Mouse (Mus musculus) erythroblast, adult 5-6 weeks (primary cell): ENCODE measurements around the gene Tlr13. TPM values are rescaled to one million over a fixed set of nuclear protein-coding genes. Genes with fewer than 3 reads are reported as not detected.
"Not testable (repeated sequence)": the region's sequence is repeated elsewhere in the genome, so short reads cannot be mapped to it uniquely, and the experiment has no call there.

Experiments used
- ATAC-seq: replicated peaks from 2 replicates; pipeline ENCODE4 v1.8.0; 2016; ENCODE audit warnings: moderate number of reproducible peaks, mild to moderate bottlenecking, moderate TSS enrichment, inconsistent platforms; ENCODE audit not compliant: poor library complexity, low FRiP score, severe bottlenecking
- total RNA-seq, 2 experiments: library from RNA; stranded (forward) in 1 of 2; stranded (reverse) in 1 of 2; fragments of 150-400 nt in 1 of 2; fragments of 200-764, 138-1000 nt in 1 of 2; gene quantifications; 2 replicates each; pipeline versions ENCODE4 v1.2.3 to v1.2.4; 2015 to 2017; ENCODE audit warnings: low replicate concordance in 2 of 2

The Tlr13 gene
- total RNA-seq, 2 experiments from 2014 or later: 9.0 to 9.5 TPM

DNA sequence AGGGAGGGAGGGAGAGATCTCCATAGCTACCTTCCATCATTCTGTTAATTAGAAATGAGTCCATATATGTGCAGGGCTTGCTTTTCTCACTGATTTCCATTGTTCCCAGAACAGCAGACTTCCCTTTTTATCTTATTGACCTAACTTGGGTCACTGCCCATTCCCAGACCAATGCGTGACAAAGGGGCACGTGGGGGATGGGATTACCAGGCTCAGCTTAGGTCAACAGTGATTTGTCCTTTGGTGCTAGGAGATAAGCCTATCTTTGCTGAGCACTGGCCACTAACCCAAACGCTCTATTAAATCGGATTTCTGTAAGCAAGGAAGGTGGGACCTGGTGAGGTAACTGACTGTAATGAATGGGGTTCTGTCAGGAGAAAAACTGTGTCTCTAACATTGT, 41.3 kb downstream of the Tlr13 start:
- ATAC-seq: no peak

DNA sequence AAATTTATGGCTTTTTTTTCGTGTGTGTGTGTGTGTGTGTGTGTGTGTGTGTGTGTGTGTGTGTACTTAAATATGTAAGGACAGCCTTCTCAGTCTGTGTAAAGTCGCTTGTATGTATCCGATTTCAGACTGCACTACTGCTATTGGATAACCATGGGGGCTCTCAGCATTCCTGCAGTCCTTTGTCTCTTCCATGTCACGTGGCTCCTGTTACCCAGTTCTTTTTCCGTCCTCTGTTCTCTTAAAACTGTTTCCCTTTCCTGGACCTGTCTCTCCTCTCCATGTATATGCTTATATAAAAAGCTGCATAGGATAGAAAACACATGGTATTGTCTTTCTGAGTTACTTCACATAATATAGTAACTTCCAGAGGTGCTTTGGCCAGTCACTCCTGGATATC, 42.7 kb downstream of the Tlr13 start:
- ATAC-seq: no peak

DNA sequence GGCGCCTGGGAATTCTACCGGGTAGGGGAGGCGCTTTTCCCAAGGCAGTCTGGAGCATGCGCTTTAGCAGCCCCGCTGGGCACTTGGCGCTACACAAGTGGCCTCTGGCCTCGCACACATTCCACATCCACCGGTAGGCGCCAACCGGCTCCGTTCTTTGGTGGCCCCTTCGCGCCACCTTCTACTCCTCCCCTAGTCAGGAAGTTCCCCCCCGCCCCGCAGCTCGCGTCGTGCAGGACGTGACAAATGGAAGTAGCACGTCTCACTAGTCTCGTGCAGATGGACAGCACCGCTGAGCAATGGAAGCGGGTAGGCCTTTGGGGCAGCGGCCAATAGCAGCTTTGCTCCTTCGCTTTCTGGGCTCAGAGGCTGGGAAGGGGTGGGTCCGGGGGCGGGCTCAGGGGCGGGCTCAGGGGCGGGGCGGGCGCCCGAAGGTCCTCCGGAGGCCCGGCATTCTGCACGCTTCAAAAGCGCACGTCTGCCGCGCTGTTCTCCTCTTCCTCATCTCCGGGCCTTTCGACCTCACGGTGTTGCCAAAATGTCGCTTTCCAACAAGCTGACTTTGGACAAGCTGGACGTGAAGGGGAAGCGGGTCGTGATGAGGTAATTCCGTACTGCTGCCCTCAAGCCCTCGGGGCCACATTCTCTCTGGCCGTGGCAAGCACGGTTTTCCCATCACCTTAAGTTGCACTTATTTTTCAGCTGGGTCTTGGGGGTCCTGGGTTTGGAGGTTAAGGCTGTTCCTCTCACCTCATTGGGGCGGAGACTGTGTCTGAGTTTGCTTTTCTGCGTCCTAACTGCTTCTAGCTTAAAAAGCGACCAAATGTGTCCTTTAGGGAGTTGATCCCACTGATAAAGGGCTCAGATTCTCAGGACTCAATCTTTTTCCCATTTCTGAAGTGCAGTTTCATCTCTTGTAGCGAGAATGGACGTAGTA, 44.0 kb downstream of the Tlr13 start, which contains the start of gene Pgk1:
TSS of gene Pgk1 (plus strand) at position 388 of the 937 bp plus-strand sequence.
- ATAC-seq: peak; percentile 100

GRCm38 (mm10) chrX:106187737-106188136, 44.7 kb downstream of the Tlr13 start:
- no peak for ATAC-seq

GRCm38 (mm10) chrX:106189356-106189755, 46.4 kb downstream of the Tlr13 start:
- ATAC-seq: no peak

DNA sequence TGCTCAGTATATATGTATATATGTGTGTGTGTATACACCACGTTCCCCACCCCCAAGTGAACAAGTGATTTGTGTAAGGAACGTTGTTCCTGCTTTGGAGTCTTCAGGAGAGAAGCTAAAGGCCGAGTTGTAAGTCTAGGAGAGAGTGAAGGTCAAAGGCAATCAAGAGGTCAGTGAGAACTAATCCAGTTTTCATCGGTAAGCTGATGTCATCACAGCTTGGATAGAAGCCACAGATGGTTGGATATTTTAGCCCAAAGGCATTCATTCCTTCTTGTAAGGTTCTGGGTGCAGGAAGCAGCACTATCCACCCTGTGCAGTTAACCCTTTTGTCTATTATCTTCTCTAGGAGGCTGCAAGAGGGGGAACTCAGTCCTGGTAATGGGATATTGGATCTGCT, 47.1 kb downstream of the Tlr13 start:
- no peak for ATAC-seq

DNA sequence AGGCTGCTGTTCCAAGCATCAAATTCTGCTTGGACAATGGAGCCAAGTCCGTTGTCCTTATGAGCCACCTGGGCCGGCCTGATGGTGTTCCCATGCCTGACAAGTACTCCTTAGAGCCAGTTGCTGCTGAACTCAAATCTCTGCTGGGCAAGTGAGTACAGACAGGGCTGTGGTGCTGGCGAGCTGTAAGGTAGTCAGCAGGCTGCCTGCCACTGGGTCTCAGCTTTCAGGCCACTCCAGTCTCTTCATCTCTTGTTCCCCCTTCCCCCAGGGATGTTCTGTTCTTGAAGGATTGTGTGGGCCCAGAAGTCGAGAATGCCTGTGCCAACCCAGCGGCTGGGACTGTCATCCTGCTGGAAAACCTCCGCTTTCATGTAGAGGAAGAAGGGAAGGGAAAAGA, 51.4 kb downstream of the Tlr13 start:
- not testable (repeated sequence) for ATAC-seq

- ATAC-seq: no peak
These were observed 54.3 kb downstream of the Tlr13 start for GRCm38 (mm10) chrX:106197308-106197707.

DNA sequence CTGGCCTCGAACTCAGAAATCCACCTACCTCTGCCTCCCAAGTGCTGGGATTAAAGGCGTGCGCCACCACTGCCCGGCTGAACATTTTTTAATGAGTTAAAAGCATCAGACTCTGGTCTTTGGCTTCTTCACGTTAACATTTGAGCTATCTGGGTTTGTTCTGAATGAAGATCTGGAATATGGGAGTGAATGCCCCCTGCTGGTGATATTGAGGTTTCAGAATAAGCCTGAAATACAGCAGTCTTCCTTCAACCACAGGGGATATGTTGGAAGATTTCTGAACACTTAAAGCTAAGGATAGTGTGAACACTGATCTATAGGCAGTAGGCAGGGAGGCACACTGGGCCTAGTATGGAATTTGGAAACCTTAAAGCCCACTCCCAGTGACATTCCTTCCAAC, 55.9 kb downstream of the Tlr13 start:
- ATAC-seq: no peak

- no peak for ATAC-seq
These were observed 66.1 kb downstream of the Tlr13 start for GRCm38 (mm10) chrX:106209100-106209499.

Other genes with a start within 250 kb of the Tlr13 start
- 44.1 and 57.8 TPM in 2 replicates for gene Atrx, start 213.8 kb upstream of the Tlr13 start, total RNA-seq (2015; ENCODE audit: low replicate concordance)
- gene Atrx, start 213.8 kb upstream of the Tlr13 start, total RNA-seq (2017; ENCODE audit: low replicate concordance): 112 and 174 TPM in 2 replicates
- 15.7 and 17.5 TPM in 2 replicates for gene Magt1, start 131.3 kb upstream of the Tlr13 start, total RNA-seq (2015; ENCODE audit: low replicate concordance)
- 15.9 and 19.8 TPM in 2 replicates for gene Magt1, start 131.3 kb upstream of the Tlr13 start, total RNA-seq (2017; ENCODE audit: low replicate concordance)
- 56.0 and 80.1 TPM in 2 replicates for gene Cox7b, start 127.5 kb upstream of the Tlr13 start, total RNA-seq (2015; ENCODE audit: low replicate concordance)
- 68.3 and 132 TPM in 2 replicates for gene Cox7b, start 127.5 kb upstream of the Tlr13 start, total RNA-seq (2017; ENCODE audit: low replicate concordance)
- gene Atp7a, start 115.9 kb upstream of the Tlr13 start, total RNA-seq (2015; ENCODE audit: low replicate concordance): 4.0 and 5.6 TPM in 2 replicates
- gene Atp7a, start 115.9 kb upstream of the Tlr13 start, total RNA-seq (2017; ENCODE audit: low replicate concordance): 7.3 and 9.1 TPM in 2 replicates
- 75.0 and 90.3 TPM in 2 replicates for gene Pgk1, start 43.9 kb downstream of the Tlr13 start, total RNA-seq (2015; ENCODE audit: low replicate concordance)
- gene Pgk1, start 43.9 kb downstream of the Tlr13 start, total RNA-seq (2017; ENCODE audit: low replicate concordance): 57.3 and 67.1 TPM in 2 replicates
- gene Taf9b, start 78.0 kb downstream of the Tlr13 start, total RNA-seq (2015; ENCODE audit: low replicate concordance): 2.7 and 6.9 TPM in 2 replicates
- gene Taf9b, start 78.0 kb downstream of the Tlr13 start, total RNA-seq (2017; ENCODE audit: low replicate concordance): 2.0 TPM in 1 of 2 replicates, not detected in the other
- not detected in 2 replicates for gene Fnd3c2, start 112.2 kb downstream of the Tlr13 start, total RNA-seq (2015; ENCODE audit: low replicate concordance)
- not detected in 2 replicates for gene Fnd3c2, start 112.2 kb downstream of the Tlr13 start, total RNA-seq (2017; ENCODE audit: low replicate concordance)